Mouse (Mus musculus) B cell, adult 2 months (primary cell): ENCODE results near the gene Heyl.

Source experiments
- DNase-seq, 2 experiments: peaks; one replicate each; pipeline ENCODE4 v3.0.0; 2022

The Heyl gene

DNA sequence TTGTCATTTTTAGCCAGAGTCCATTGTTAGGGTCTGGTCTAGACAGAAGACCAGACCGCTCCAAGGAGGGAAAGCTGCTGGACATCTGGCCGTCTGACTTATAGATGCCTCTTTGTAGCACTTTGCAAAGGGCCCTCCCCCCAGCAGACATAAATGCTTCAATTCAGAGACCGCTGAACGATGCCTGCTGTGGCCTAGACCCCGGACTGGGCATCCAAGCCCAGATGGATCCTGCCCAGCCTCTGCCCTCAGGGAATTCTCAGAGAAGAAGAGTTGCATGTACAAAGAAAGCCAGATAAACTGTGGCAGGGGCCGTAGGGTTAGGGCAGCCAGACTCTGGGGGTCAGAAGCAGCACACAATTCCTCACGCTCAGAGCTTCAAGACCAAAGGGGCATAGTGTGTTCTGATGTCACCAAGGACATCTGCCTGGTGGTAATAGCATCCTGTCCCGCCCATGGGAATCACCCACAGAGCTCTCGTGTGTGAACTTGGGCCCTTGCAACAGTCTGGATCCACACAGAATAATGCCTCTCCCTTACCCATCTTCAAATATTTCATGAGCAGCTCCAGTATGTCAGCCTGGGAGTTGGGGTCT lies 2.6 kb downstream of the Heyl start:
- no peak for DNase-seq

DNA sequence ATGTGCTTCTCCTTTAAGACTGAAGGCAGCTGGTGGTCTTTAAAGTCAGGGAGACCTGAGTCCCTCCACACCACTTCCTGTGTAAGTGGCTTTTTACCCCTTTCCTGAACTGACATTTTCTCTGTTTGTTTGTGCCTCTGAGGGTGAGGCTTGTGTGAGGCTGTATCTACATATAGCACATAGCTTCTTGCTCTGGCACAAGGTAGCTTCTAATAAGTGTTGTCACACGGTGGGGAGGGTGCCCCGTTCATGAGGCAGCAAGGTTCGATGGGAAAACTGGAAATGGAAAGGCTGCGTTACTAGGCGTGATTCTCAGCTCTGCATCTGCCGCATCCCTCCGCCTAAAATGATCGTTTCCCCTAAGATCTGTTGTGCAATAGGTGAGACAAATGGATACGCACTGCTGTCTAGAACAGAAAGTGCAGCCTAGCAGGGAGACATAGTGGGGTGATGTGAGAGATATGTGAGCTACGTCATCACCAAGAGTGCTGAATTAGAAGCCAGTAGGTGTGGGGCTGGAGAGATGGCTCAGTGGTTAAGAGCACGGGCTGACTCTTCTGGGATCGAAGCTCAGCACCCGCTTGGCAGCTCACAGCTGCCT lies 3.2 kb downstream of the Heyl start:
- DNase-seq, result peak; percentile 44 to 49

DNA sequence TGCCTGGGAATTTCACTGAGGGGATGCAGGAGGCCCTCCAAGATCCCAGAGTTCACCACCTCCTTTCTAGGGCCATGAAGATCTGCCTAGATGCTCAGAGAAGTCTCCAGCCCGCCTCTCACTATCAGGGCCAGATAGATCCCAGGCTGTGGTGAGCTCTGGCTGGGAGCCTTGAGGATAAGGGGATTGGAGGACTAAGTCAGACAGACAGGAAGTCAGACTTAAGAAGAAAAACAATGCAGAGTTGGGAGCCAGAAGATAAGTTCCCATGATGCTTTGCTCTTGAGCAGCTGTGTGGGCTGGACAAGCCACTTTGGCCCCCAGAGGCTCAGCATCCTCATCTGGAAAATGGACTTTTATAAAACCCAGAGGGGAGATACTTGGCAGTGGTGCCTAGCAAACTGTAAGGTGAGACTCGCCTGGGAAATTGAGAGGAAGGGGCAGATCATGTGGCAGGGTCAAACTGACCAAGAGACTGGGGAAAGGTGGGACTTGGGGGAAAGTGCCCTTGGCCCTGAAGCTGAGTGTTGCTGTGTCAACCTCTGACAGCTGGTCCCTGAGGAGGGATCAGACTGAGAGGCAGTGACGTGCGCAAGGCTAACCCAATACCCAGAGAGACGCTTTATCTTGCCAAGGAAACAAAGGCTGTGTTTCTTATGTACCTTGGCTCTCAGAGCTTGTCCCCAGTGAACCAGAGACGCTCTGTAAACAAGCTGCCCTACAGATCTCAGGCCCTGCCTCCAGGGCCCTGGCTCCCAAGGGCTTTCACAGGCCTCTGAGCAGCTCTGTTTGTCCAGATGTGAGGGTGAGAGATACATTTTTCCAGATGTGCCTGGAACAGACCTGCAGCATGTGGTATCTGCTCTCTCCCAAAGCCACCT lies 4.3 kb downstream of the Heyl start:
- peak in 1 of 2 experiments; percentile 13 for DNase-seq

DNA sequence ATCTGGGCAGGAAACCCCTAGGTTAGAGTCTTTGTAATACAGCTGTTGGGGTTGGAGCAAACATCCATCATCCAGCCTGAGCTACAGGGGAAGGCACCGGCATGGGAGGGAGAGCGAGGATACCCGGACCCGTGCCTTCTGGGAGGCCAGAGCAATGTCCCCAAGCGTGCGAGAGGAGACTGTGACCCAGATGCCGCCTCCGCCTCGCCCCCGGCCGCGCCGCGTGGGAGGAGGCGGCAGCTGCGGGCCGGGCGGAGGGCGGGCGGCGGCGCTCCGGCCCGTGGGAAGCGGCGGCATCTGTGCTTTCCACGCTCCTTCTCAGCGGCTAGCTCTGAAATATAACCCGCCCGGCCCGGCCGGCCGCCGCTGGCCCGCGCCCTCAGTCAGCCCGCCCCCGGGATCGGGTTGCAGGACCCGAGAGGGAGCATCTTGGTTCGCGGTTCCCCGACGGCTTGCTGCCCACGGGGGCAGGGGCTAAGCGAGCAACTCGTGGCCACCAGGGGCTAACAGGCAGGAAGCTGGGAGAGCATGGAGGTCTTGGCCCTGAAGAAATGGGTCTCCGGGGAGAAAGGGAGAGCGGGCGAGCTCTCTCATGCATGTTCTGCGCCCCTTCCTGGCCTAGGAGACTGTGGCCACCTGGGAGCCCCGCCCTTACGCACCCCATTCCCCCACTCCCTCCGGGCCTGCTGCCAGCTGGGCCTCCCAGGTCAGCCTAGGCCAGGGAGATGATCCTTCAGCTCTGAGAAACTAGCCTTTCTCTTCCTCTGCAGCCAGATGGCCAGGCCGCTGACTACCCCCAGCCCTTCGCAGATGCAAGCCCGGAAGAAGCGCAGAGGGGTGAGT lies 6.2 kb downstream of the Heyl start:
- peak; percentile 24 to 27 for DNase-seq

DNA sequence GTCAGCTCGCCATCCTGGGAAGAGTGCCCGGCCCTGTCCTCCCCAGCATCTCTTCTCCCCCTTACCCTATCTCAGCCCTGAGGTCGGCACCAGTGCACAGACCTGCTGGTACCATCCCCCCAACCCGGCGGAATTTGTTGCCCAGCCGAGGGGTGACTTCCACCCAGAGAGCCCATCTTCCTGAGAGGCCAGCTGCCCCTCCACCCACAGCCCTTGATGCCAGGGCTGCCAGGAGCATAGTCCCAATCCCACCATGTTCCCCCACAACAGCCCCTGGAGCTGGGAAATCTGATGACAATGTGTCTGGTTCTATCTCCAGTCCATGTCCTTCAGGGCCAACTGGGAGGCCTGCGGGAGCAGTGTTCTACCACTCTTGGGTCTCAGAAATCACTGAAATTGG lies 12.9 kb downstream of the Heyl start:
- DNase-seq, result no peak

DNA sequence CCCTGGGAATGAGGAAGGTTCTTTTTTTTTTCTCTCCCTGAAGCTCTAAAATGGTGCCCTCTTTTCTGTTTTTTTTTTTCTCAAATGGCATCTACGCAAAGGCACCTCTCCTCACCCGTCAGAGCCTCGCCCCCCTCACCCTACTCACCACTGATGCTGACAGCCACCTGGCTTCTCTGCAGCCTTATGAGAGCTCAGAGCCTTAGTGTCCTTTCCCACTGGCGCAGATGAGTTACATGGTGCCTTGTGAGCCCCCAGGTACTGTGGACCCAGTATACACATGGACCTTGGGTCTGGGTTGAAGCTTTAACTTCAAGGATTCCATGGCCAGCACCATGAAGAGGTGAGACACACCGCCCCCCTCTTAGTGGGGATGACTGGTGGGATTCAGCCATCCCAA lies 13.3 kb downstream of the Heyl start:
- DNase-seq, result no peak

DNA sequence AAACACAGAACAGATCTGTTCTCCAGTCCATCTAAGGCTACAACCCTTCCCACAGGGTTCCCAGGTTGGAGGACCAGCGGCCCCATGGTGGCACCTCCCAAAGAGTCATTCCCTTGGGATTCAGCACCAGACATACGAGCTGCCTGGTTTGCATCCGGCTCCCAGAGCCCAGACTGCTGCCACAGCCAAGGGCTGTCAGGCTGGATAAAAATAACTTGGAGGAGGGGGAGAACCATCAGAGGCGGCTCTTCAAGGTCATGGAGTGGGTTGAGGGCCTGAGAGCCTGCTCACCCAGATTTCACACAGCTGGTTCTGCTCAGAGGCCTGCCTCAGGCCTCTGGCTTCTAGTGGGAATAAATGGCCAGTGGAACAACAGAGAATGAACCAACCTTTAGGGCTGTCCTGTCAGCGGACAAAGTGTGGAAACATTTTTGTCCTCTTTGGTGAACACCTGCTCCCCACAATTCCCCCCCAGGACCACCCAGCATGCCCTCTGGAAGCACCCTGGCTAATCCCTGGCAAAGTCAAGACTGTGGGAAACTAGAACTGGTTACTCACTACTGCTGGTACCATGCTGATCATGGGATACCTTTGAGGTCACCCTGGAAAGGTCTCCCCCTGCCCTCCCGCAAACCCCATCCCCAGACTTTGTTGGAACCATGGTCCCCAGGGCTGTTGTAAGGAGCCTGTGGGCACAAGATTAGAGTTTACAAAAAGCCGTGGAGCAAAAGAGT lies 14.0 kb downstream of the Heyl start:
- DNase-seq, result no peak

DNA sequence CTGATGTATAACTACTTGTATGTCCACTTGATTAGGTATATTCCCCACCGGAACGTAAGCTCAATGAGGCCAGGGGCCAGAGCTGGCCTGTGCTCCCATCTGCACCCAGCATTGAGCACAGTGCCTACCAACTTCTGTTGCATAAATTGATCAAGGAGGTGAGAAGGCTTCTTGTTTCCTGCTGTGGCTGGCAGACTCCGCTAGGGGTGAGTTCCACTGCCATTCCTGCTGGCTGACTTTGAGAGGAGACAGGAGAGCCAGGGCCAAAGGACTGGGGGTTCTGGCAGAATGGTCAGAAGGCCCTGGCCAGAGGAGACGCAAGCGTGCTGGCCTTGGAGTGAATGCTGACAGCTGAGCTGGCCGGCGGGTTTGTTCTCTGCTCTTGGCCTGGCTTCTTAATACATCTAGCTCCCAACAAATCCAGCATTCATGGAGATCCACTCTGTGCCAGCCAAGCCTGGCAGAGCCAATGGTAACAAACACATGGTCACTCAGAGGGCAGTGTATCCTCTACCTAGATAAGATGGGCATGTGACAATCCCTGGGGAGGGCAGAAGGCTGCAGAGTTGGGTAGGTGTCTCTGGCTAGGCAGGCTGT lies 15.7 kb downstream of the Heyl start:
- DNase-seq, result no peak

DNA sequence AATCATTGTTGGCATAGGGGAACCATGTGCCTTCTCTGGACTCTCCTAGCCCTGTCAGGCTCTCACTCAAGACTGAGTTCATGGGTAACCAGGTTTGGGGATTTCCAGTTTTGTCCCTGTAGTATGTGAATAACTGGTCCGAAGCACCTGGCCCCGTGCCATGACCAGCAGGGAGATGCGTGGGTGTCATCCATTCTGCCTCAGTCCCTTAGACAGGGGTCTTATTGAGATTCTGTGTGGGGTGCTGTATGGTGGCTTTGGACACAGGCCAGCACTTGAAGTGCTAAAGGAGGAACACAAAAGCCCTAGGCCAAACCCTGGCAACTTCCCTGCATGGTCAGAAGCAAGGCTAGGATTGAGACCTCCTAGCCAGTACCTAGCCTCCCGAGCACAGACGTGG lies 18.9 kb downstream of the Heyl start:
- DNase-seq, result no peak

DNA sequence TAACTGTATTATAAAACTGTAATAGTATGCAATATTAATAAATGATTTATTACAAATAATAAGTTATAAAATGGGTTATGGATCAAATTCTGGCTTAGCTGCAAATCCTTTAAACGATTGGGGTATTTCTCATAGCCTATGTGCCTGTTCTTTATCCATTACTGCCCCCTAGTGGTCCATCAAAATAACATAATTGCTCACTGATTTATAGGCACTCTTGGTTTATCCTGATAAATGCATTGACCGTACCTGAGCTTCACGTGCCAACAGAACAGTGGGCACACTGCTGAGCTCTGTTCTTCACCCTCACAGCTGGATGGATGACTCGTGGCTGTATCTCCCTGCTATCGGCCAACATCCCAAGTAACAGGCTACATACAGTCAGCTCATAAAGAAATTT lies 21.3 kb downstream of the Heyl start:
- DNase-seq, result peak; percentile 42 to 54

DNA sequence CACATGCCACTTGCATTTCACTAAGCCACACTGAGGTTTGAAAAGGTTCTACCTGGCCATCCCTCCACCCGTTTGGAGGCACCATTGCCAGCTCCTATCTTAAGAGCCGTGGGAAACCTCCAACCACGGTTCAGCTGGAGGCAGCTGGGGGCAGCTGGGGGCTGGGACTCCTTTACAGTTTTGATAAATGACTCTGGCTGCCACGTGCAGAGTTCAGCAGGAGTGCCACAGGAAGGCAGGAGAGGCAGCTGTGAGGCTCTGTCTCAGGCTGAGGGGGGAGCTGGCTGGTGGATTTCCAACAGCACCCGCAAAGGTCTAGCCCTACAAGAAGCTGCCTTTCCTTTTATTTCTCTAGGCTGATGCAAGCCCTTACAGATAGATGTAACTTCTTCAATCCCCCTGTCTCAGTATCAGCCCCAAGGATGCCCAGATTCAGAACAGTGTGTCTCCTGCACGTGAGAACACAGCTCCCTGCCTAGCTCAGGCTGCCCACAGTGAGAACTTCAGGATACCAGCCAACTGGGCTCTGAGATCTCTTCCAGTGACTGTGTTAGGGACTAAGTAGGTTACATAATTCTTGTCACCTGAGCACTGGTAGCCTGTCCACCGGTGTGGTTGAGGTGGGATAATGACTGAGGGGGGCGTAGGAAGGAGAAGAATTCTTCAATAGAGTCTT lies 26.9 kb downstream of the Heyl start:
- DNase-seq, result no peak

DNA sequence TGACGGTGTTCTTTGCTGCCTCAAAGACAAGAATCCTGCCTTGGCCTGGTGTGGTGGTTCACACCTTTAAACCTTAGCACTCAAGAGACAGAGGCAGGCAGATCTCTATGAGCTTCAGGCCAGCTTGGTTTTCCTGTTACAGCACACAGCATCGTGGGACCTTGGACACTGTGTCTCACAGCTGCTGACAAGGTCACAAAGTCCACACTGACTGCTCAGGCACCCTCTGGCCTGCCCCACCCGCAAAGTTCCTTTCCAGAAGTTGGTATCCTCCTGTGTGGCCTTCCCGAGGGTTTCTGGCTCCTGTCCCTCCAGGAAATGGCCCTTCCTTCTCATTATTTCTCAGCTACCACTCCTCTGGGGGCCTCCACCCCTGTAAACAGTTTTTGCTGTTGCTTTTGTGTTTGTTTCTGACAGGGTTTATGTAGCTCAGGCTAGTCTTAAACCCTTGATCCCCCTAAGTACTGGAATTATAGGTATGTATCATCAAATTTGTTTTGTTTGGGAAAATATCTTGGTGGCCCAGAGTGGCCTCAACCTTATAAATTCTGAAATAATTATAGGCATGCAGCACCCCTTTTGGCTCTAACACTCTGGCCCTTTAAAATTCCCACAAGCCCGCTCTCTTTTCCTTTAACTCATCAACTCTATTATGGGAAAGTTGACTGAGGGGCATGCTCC lies 28.5 kb downstream of the Heyl start, which contains the start of gene Pabpc4:
Gene Pabpc4, plus strand, starts transcription at position 631 of the 681 bp plus-strand sequence.
- no peak for DNase-seq

DNA sequence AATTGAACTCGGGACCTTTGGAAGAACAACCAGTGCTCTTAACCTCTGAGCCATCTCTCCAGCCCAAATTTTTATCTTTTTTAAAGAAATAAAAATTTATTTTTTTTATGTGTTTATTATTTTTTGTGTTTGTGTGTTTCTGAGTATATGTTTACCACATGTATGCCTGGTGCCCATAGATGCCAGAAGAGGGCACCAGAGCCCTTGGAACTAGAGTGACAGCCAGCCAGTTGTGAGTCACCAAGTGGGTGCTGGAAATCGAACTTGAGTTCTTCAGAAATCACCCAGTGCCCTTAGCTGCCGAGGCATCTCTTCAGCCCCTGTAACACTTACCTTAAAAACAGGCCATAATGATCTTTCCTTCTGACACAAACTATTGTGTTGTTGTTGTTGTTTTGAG lies 37.7 kb downstream of the Heyl start:
- DNase-seq, result no peak

DNA sequence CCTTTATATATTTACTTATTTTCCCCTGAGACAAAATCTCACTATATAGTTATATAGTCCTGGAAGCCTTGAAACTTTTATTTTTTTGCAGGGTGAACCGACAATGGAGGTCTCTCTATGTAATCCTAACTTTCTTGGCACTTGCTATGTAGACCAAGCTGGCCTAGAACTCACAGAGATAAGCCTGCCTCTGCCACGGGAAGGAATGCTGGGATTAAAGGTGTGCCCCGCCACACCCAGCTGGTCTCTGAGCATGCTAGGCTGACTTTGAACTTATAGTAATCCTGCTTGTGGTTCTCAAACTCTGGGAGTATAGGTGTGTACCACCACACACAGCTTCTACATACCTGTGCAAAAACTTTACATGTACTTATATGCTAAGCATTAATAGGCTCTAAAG lies 46.8 kb downstream of the Heyl start:
- DNase-seq, result no peak

DNA sequence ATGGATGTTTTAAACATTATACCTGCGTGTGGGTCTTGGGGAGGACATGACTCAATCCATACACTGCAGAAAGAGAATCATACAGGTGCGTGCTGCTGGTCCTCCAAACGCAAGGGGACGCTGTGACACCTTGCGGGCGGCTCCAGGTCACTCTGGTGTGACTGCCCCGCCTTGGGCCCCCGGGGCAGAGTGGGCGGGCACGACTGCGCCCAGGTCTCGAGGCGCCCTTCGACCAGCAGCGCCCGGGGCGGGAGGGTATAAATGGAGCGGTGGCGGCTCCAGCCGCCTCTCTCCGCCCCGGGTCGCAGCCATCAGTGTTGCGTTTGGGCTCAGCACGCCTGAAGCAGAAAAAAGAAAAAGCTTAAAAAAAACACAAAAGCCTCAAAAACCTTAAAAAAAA lies 49.1 kb downstream of the Heyl start:
- peak; percentile 97 for DNase-seq

DNA sequence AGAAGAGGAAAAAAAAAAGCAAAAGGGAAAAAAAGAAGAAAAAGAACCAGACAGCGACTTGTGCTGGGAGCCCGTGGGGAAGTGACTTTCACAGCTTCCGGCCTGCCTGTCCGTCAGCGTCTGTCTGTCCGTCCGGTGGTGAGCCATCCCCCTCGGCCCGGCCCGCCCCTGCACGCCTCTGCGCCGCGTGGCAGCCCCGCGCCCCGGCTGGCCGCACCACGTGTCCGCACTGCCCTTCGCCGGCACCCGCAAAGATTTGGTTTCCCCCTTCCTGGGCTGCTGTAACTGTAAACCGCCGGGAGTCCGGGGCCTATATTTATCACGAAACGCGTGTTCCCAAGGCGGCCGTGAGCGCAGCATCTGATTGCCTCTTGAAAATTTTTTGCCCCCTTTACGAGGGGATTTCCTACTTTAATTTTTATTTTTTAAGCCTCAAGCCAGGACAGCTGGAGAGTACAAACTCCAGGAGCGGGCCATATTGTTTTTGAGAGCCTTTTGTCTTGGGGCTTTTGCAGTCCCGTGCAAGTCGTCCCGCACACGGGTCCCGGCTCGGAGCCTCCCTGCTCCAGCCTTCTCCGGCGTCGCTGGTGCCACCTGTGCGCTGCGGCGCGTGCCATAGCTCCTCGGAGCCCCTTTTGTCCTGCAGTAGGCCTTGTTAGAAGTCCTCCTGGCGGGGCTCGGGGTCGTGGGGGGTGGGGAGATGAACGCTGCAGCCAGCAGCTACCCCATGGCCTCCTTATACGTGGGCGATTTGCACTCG lies 49.7 kb downstream of the Heyl start:
- DNase-seq, result peak; percentile 54 to 56

DNA sequence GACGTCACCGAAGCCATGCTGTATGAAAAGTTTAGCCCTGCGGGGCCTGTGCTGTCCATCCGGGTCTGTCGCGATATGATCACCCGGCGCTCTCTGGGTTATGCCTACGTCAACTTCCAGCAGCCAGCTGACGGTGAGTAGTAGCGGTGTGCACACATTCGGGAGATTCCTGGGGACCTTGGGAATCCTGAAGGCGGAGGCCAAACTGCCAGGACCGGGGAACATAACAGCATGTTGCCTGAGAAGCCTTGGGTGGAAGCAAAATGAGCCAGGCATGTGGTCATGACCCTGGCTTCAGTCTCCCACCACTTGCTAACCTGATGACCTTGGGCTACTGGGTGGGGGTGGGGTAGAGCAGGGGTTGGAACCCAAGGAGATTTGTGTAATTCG lies 50.3 kb downstream of the Heyl start:
- DNase-seq, result peak; percentile 21

DNA sequence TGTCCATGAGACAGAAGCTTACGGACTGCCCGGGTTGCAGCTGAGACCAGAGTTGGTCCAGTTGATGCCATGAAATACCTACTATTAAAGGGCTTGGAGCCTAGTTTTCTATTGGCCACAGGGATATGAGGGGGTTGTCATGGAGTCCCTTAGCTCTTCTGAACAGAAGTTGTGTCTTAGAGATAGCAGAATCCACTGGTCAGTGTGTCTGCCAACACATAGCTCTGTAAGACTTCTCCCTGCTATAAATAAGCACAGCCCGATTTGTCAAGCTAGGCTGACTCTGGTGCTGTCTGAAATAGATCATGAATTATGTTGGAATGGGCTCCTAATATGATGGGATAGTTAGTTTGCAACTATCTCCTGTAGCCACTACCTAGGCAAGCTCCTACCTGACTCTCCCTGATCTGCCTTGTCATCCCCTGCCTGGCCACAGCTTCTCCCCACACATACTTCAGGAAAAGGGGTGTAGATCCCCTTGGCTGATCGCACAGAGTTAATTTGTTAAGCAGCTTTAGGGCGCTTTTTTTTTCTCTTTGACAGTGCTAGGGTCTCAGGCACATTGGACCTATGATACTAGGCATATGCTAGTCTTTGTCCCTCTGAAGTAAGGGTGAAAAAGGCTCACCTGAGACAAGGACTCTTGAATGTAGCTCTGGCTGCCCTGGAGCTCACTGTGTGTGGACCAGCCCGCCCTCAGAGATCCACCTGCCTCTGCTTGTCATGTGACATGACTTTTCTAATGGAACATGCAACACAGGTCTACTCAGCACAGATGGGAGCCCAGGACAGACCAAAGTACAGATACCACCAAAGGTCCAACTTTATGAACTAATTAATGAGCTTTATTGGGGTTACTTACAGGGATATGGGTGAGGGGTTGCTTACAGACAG lies 51.6 kb downstream of the Heyl start:
- no peak for DNase-seq

DNA sequence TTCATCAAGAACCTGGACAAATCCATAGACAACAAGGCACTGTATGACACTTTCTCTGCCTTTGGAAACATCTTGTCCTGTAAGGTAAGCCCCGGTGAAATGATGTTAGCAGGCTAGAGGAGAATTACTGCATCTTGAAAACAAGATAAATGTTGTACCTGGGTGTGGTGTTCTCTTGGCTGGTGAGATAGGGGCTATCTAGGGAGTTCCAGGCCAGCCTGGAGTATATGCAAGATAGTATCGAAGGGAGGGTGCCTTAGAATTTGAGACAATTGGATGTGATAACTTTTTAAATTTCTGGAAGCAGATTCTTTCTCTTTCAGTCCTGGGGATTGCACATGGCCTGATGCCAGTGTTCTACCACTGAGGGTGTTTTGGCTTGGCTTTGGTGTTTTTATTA lies 53.4 kb downstream of the Heyl start:
- DNase-seq, result no peak
